Mouse (Mus musculus) kidney, postnatal 0 days (tissue): ENCODE data around the gene Sept5. TPM values are rescaled to one million over a fixed set of nuclear protein-coding genes. Genes with fewer than 3 reads are reported as not detected.

Experiments
- ATAC-seq: fragments of 200-750 bp; cut with Nextera tagmentation; replicated peaks from 2 replicates; pipeline ENCODE4 v1.8.0; 2017; ENCODE audit warnings: low read depth, moderate number of reproducible peaks, moderate TSS enrichment, moderate library complexity; ENCODE audit not compliant: low FRiP score
- DNase-seq: peaks from one replicate; pipeline ENCODE4 v3.0.0-alpha.2; 2016; ENCODE audit warnings: low spot score
- H3K27ac ChIP-seq: fragments of 300-500 bp; sonication (generic); 2 replicates; pipeline ENCODE4 v1.5.1; 2014; ENCODE audit warnings: mild to moderate bottlenecking
- H3K27me3 ChIP-seq: fragments of 300-500 bp; sonication (generic); 2 replicates; pipeline ENCODE4 v1.6.1; 2014; ENCODE audit warnings: low read length, mixed read lengths; ENCODE audit not compliant: insufficient read depth
- H3K36me3 ChIP-seq: fragments of 300-500 bp; sonication (generic); 2 replicates; pipeline ENCODE4 v1.6.1; 2014; ENCODE audit warnings: low read length, mixed read lengths; ENCODE audit not compliant: insufficient read depth
- H3K4me1 ChIP-seq: fragments of 300-500 bp; sonication (generic); replicated peaks from 2 replicates; pipeline ENCODE4 v1.6.1; 2014; ENCODE audit warnings: antibody characterized with exemption, low read length, mixed read lengths; ENCODE audit not compliant: insufficient read depth
- H3K4me2 ChIP-seq: fragments of 300-500 bp; sonication (generic); 2 replicates; pipeline ENCODE4 v1.6.1; 2014; ENCODE audit warnings: mild to moderate bottlenecking, low read length, moderate library complexity, mixed read lengths
- H3K4me3 ChIP-seq: fragments of 300-500 bp; sonication (generic); replicated peaks from 2 replicates; pipeline ENCODE4 v1.5.1; 2014; ENCODE audit warnings: low read depth, low read length
- H3K9ac ChIP-seq: fragments of 300-500 bp; sonication (generic); 2 replicates; pipeline ENCODE4 v1.6.1; 2014; ENCODE audit warnings: low read depth, low read length
- H3K9me3 ChIP-seq: fragments of 300-500 bp; sonication (generic); replicated peaks from 2 replicates; pipeline ENCODE4 v1.6.1; 2016; ENCODE audit warnings: low read length, inconsistent platforms, mixed read lengths
- CTCF ChIP-seq: IDR thresholded peaks from 2 replicates; pipeline ENCODE4 v1.5.1; 2016; ENCODE audit warnings: antibody characterized with exemption, low read depth, mild to moderate bottlenecking, moderate library complexity
- WGBS: fragments of 180-500 bp; shearing (Covaris S2); extraction: QIAGEN DNeasy Blood & Tissue Kit; methylation state at CpG from one replicate; pipeline ENCODE4 v1.1.7; 2014; 5-methylcytosine and 5-hydroxymethylcytosine counted together
- polyA plus RNA-seq: library from polyadenylated mRNA; unstranded; fragments of >200 nt; fragmentation: Nextera tagmentation; extraction: Ambion mirVana; gene quantifications from 2 replicates; pipeline ENCODE4 v1.2.1, GENCODE M21; 2015

Sept5 gene
- polyA plus RNA-seq, 1 experiment from 2014 or later: 10.4 TPM

DNA sequence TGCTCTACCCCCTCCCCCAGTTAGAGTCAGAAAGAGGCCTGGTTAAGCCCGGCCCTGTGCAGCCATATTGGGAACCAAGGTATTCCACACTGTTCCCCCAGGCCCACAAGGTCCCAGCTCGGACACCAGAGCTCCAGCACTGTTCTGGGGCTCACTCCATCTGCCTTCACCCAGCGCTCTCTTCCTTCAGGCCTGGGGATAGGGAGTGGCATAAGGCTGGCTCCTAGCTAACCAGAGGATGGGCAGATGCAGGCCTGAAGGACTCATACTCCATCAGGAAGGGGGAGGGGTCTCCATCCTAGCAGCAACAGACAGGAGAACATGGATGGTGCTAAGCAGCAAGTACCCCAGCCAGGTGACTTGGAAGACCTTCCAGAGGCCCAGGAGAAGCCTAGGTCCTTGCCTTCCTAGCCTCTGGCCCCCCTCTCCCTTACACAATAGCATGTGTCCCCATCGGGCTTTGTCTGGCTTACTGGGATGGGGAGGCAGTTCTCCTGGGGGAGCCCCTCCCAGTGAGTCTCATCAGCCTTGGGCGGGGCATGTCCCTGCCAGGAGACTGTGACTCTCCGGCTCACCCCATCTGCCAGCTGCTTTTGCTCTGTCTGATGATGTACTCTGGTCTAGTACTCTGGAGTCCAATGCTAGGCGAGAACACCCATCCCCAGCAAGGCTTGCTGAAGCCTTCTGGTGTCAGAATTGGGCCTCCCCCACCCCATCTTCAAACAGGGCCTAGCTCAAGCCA, 1.4 kb downstream of the Sept5 start:
- Histone ChIP-seq H3K4me2 (peak overlapping the region; percentile 97), H3K4me3 (peak overlapping the region; percentile 70), H3K27ac (no peak overlapping the region), H3K9me3 (no peaks in the 10 kb centered on the region), H3K27me3 (peaks cover 23% of the 10 kb centered on the region), H3K9ac (no peak overlapping the region), H3K36me3 (no peaks in the 10 kb centered on the region), H3K4me1 (peaks cover 13% of the 10 kb centered on the region; the same call in 1 of the 2 replicates)
- TF ChIP-seq CTCF: no peak
- ATAC-seq (no peak), DNase-seq (no peak)
- WGBS: 87% methylated on average over 7 of the region's 7 CpGs

DNA sequence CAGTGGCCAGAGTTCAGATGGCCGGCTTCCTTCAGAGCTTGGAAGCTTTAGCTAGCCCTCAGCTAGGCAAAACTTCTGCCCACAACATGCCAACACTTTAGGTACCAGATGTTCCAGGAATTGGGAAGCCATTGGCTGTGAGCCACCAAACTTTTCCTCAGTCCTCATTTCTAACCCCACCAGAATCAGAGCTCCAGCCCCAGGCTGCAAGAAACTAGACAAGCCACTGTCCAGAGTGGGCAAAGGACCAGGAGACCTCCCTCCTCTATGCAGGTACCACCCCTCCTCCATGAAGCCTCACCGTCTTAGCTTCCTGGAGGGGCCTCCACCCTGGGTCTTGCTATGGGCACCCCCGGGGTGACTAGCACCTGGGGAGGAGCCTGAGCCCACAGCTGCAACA, 2.6 kb downstream of the Sept5 start:
- peaks cover 13% of the 10 kb centered on the region; the same call in 1 of the 2 replicates for H3K4me1 ChIP-seq
- DNase-seq (no peak), ATAC-seq (no peak)
- H3K4me2 ChIP-seq: peak overlapping the region; percentile 72; the same call in 1 of the 2 replicates
- peaks cover 34% of the 10 kb centered on the region for H3K27me3 ChIP-seq
- TF ChIP-seq CTCF: no peak
- WGBS: 60% methylated on average over 3 of the region's 3 CpGs
- no peak overlapping the region for H3K9ac ChIP-seq
- no peak overlapping the region for H3K27ac ChIP-seq
- H3K9me3 ChIP-seq: no peaks in the 10 kb centered on the region
- H3K4me3 ChIP-seq: no peak overlapping the region
- H3K36me3 ChIP-seq: no peaks in the 10 kb centered on the region

DNA sequence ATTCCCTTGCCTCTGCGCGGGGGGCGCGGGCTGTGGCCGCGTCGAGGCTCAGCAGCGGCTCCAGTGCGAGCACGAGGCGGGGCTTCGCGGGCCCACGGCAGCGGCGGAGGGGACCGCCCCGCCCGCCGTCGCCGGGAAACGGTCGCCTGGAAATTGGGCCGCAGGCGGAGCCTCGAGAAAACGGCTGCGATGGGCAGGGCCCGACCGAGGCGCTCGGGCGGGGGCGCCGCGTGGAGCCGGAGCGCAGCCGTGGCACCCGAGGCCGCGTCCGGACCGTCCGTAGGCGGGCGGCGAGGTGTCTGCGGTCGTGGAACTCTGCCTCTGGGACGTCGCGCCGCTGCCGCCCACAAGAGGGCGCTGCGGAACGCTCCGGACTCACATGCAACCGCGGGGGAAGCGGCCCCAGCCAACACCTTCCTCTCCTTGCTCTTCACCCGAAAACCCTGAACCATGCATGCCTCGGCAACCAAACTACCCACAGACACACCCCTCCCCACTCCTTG, 3.3 kb downstream of the Sept5 start, which contains the start of gene Gm49601:
TSS of gene Gm49601 (minus strand) at position 52 of the 503 bp plus-strand sequence.
- Histone ChIP-seq H3K4me2 (peak within 1 kb of the TSS; percentile 72), H3K4me1 (peaks cover 13% of the 10 kb centered on the region; the same call in 1 of the 2 replicates), H3K27ac (no peak within 1 kb of the TSS), H3K36me3 (no peaks in the 10 kb centered on the region), H3K27me3 (peaks cover 42% of the 10 kb centered on the region), H3K9ac (peak within 1 kb of the TSS; percentile 52), H3K4me3 (peak within 1 kb of the TSS; percentile 38), H3K9me3 (no peaks in the 10 kb centered on the region)
- peak; percentile 34 for ATAC-seq
- WGBS: under 1% methylated on average over 49 of the region's 65 CpGs
- DNase-seq: peak; percentile 80
- TF ChIP-seq CTCF: peak; percentile 82

DNA sequence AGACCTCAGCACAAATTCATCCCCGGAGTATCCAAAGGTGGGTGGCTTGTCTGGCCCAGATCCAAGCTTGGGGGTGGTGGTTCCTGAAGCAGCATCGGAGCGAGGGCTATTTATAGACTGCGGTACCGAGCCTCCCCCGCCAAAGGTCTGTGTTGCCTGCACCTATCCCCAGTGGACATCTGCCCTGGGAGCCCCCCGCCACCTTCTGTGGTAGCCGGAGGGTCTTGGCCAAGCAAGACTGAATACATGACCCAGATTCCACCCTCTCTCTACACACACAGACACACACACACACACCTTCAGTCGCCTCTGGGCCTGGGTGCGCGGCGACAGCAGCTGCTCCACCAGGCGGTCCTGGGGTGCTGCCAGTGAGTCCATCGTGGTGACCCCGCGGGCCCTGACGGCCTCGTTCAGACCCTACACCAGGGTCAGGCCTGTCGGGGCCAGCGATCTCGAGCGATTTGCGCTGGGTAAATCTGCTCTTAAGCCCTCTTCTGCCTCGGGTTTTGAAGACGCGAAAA, 3.9 kb downstream of the Sept5 start:
- H3K4me1 ChIP-seq: peaks cover 13% of the 10 kb centered on the region; the same call in 1 of the 2 replicates
- ATAC-seq: no peak

DNA sequence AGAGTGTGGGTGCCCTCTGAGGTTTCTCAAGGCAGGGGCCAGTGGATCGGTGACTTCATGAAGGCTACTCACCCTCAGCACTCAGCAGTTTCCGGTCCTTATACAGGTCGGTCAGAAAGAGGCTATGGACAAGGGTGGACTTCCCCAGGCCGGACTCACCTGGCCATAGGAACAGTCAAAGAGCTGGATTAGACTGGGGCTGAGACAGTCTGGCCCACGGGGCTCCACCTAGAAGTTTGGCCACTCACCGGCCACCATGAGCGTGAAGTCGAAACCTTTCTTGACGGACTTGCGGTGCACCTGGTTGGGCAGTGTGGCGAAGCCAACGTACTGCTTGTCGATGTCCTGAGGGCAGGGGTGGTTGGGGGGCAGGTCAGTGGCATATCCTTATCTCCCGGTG, 4.7 kb downstream of the Sept5 start:
- H3K27me3 ChIP-seq: peaks cover 55% of the 10 kb centered on the region
- H3K9ac ChIP-seq: no peak overlapping the region
- H3K4me1 ChIP-seq: peaks cover 13% of the 10 kb centered on the region; the same call in 1 of the 2 replicates
- H3K4me3 ChIP-seq: no peak overlapping the region
- DNase-seq (no peak), ATAC-seq (no peak)
- H3K27ac ChIP-seq: no peak overlapping the region
- no peaks in the 10 kb centered on the region for H3K36me3 ChIP-seq
- TF ChIP-seq CTCF: no peak
- WGBS: 55% methylated on average over 14 of the region's 14 CpGs
- H3K9me3 ChIP-seq: no peaks in the 10 kb centered on the region
- no peak overlapping the region for H3K4me2 ChIP-seq

More for the DNA sequence above, 3.9 kb downstream of the Sept5 start:
- H3K9me3 ChIP-seq: no peaks in the 10 kb centered on the region
- H3K27ac ChIP-seq: no peak overlapping the region
- peak overlapping the region; percentile 72 for H3K4me2 ChIP-seq
- DNase-seq: no peak
- H3K36me3 ChIP-seq: no peaks in the 10 kb centered on the region
- H3K27me3 ChIP-seq: peaks cover 47% of the 10 kb centered on the region
- 10% methylated on average over 26 of the region's 26 CpGs for WGBS
- H3K4me3 ChIP-seq: peak overlapping the region; percentile 38
- TF ChIP-seq CTCF: no peak
- peak overlapping the region; percentile 52 for H3K9ac ChIP-seq

DNA sequence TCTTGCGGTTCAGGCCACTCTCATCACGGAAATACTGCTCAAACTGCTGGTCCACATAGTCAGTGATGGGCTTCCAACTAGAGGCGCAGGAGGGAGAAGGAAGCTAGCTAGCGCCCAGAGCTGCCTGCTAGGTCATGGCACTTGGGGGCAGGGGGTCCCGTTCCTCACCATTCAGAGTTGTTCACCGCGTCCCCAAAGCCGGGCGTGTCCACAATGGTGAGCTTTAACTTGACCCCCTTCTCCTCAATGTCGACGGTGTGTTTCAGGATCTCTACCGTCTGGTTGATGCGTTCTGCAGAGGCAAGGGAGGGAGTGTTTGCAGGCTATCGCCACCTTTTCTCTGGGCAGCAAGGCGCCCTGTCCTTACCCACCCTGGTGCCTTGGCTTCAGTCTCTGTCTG, 5.1 kb downstream of the Sept5 start:
- DNase-seq (no peak), ATAC-seq (no peak)
- H3K4me3 ChIP-seq: no peak overlapping the region
- no peak for TF ChIP-seq CTCF
- WGBS: 58% methylated on average over 15 of the region's 15 CpGs
- H3K36me3 ChIP-seq: no peaks in the 10 kb centered on the region
- peaks cover 13% of the 10 kb centered on the region; the same call in 1 of the 2 replicates for H3K4me1 ChIP-seq
- H3K27ac ChIP-seq: no peak overlapping the region
- H3K27me3 ChIP-seq: peaks cover 60% of the 10 kb centered on the region
- no peak overlapping the region for H3K9ac ChIP-seq
- no peak overlapping the region for H3K4me2 ChIP-seq
- H3K9me3 ChIP-seq: no peaks in the 10 kb centered on the region
